Mouse (Mus musculus) Patski (cell line): ENCODE measurements around the gene Magix. TPM values are rescaled to one million over a fixed set of nuclear protein-coding genes. Genes with fewer than 3 reads are reported as not detected.
A peak's percentile ranks its signal among the peaks of the same experiment; 100 is the strongest.
"Not testable (repeated sequence)": the region's sequence is repeated elsewhere in the genome, so short reads cannot be mapped to it uniquely, and the experiment has no call there.

Experiments used
- ATAC-seq: fragments of 100-300 bp; one replicate; pipeline ENCODE4 v1.8.0; 2021
- CTCF ChIA-PET: fragments of 350-600 bp; sonication (Branson Sonifier 250); formaldehyde crosslinking; loops from one replicate; lab custom pipeline; 2022; ENCODE audit warnings: inconsistent platforms; lab: Charles Lee
- POLR2A ChIA-PET: fragments of 350-600 bp; sonication (Branson Sonifier 250); formaldehyde crosslinking; loops from one replicate; lab custom pipeline; 2022; ENCODE audit warnings: antibody characterized with exemption, inconsistent platforms; lab: Charles Lee
- DNase-seq: peaks from one replicate; pipeline ENCODE4 v3.0.0-alpha.2; 2011; ENCODE audit warnings: low read depth, low spot score
- H3K27me3 ChIP-seq: fragments of 371-371 bp; one replicate; pipeline ENCODE4 v1.5.1; 2021
- CTCF ChIP-seq: fragments of 100-300 bp; IDR thresholded peaks from one replicate; pipeline ENCODE4 v1.5.1; 2021
- in situ Hi-C: fragments of 300-500 bp; cut with MboI; formaldehyde crosslinking; loops from 3 replicates; pipeline ENCODE4 v1.11.1; 2018; ENCODE audit warnings: low pct_unique_long_range_greater_than_20kb, mixed read lengths
- polyA plus RNA-seq: library from polyadenylated mRNA; unstranded; gene quantifications from one replicate; pipeline ENCODE4 v1.2.3, GENCODE M21; 2021

Magix gene
- 0.06 TPM for polyA plus RNA-seq

DNA sequence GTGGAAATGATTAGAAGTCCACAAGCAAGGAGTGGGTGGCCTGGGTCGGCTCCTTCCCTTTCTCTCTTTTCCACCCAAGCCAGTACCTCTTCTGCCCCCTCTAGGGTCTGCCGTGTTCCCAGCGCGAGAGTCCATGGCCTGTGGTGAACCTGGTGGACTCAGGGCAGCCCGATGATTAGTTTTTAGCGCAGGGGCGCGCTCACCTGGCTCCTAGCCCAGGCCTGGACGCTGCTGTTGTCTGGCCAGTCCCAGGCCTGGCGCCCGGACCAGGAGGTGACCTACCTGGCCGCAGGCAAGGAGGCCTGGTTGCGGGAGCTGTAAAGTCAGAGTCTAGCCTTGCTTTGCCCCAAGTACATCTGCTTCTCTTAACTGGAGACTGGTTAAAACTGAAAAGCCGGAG lies at the start of gene Magix:
Gene Magix (minus strand): TSS at position 388 of the 400 bp plus-strand sequence.
- ChIA-PET CTCF (no interaction called here), POLR2A (no interaction called here)
- H3K27me3 ChIP-seq: peaks cover 20% of the 10 kb centered on the region
- ATAC-seq (no peak), DNase-seq (no peak)
- TF ChIP-seq CTCF: no peak
- in situ Hi-C loops: no loop called here

DNA sequence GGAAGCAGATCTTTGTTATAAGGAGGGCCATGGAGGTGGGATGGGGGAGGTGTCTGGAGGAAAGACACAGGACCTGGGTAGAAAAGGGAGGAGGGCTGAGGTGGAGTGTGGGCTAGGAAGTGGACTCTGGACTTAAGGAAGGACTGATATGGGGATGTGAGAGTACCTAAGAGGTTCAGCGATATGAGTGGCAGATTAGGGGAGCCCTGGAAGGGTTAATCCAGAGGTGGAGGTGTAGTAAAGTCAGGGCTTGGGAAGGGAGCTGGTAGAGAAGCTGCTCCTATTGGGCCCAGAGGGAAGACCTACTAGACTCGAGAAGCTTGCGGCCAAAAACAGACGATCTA lies 47.8 kb upstream of the Magix start:
- peaks cover 3% of the 10 kb centered on the region for H3K27me3 ChIP-seq
- TF ChIP-seq CTCF: no peak
- ChIA-PET CTCF (interaction anchor here (1.2 kb wide), 1 partner anchor 65 kb away, joined by 3 read pairs; no protein-coding TSS in a partner anchor), POLR2A (no interaction called here)
- DNase-seq (no peak), ATAC-seq (no peak)
- in situ Hi-C loops: no loop called here

DNA sequence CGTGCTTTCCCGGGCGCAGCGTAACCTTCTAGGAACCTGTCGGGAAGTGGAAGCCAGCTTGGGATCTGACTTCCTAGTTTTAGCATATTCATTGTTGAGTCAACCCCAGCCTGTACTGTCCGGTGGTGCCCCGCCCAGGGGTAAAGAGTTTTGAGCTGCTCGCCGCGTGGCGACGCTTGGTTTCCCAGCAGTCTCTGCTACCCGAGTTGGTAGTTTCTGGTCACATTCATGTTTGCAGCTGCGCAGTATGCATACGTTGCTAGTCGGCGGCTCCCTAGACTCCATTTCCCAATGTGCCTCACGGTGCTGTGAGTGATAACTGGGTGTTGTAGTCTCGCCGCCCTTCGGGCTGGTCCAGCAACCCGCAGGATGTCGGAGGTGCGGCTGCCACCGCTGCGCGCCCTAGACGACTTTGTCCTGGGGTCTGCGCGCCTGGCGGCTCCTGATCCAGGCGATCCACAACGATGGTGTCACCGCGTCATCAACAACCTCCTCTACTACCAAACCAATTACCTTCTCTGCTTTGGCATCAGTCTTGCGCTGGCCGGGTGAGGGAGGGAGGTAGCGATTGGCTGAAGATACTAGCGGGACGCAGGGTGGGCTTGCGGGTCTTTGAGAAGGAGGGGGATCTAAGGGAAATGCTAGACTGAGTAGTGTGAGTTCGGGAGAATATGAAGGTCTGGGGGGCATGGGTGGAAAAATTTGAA lies 47.3 kb upstream of the Magix start, which contains the start of gene Praf2:
Gene Praf2 (plus strand): TSS at position 225 of the 707 bp plus-strand sequence.
- DNase-seq: peak; percentile 53
- POLR2A ChIA-PET: no interaction called here
- ATAC-seq: peak; percentile 81
- in situ Hi-C loops: no loop called here
- H3K27me3 ChIP-seq: peaks cover 3% of the 10 kb centered on the region
- CTCF ChIA-PET: interaction anchor here (1.2 kb wide), 1 partner anchor 65 kb away, joined by 3 read pairs; no protein-coding TSS in a partner anchor
- no peak for TF ChIP-seq CTCF

DNA sequence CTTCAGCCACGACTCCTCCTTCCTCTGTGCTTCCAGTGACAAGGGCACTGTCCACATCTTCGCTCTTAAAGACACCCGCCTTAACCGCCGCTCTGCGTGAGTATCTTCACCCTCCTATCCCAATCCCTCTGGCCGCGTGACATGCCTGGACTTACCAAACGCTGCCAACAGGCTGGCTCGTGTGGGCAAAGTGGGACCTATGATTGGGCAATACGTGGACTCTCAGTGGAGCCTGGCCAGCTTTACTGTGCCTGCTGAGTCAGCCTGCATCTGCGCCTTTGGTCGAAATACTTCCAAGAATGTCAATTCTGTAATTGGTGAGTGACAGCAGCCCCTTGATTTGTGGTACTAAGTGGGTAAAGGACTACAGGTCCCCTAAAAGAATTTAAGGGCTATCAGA lies 46.1 kb upstream of the Magix start:
- ChIA-PET CTCF (no interaction called here), POLR2A (no interaction called here)
- H3K27me3 ChIP-seq: peaks cover 3% of the 10 kb centered on the region
- in situ Hi-C loops: no loop called here
- no peak for TF ChIP-seq CTCF
- DNase-seq (no peak), ATAC-seq (no peak)

DNA sequence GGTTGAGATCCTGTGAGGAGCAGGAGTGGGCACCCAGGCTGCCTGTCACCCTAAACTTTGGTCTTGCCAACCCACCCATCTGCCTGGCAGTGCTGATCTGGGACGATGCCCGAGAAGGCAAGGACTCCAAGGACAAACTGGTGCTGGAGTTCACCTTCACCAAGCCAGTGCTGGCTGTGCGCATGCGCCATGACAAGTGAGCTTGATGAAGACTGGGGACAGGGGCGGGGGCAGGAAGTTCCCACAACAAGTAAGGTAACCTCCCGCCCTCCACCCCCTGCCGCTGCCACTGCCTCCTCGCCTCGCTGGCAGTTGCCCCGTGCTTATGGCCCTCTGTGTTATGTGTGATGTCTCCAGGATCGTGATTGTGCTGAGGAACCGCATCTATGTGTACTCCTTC lies 44.8 kb upstream of the Magix start:
- no peak for DNase-seq
- in situ Hi-C loops: no loop called here
- no peak for ATAC-seq
- POLR2A ChIA-PET: no interaction called here
- peaks cover 3% of the 10 kb centered on the region for H3K27me3 ChIP-seq
- TF ChIP-seq CTCF: no peak
- CTCF ChIA-PET: interaction anchor here (1.5 kb wide), 1 partner anchor 13 kb away, joined by 4 read pairs; no protein-coding TSS in a partner anchor

DNA sequence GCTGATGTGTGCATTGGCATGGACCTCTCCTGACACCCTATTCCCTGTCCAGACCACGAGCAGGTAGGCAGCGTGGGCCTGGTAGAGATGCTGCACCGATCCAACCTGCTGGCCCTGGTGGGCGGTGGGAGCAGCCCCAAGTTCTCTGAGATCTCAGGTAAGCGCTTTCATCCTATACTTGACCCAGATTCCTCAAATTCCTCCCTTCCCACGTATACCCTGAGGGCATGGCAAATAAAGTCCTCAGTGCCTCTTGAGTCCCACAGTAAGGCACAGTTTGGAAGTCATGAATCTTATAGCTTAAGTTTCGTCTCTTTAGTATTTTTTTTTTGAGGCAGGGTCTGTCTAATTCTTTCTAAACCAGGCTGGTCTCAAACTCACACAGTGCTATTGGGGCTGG lies 43.1 kb upstream of the Magix start:
- CTCF ChIA-PET: no interaction called here
- POLR2A ChIA-PET: no interaction called here
- DNase-seq (no peak), ATAC-seq (no peak)
- TF ChIP-seq CTCF: no peak
- peaks cover 3% of the 10 kb centered on the region for H3K27me3 ChIP-seq
- in situ Hi-C loops: no loop called here

DNA sequence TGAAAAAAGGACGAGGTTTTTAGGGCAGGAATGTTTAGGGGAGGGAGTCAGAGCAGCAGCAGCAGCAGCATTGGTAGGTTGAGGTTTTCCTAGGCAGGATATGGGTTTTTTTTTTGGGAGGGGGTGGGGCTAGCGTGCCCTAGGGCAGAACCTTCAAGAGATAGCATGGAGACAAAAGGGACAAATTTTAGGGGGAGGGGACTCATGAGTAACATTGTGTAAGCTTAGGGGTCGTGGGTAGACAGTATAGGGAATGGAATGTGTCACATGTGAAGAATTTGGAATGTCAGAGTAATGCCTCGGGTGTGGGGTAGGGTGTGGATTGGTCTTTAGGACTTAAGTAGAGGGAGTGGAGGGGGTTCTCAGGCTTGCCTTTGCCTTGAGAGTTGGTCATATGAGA lies 41.6 kb upstream of the Magix start:
- in situ Hi-C loops: no loop called here
- H3K27me3 ChIP-seq: peaks cover 5% of the 10 kb centered on the region
- ChIA-PET CTCF (no interaction called here), POLR2A (no interaction called here)
- TF ChIP-seq CTCF: no peak
- DNase-seq (no peak), ATAC-seq (no peak)

DNA sequence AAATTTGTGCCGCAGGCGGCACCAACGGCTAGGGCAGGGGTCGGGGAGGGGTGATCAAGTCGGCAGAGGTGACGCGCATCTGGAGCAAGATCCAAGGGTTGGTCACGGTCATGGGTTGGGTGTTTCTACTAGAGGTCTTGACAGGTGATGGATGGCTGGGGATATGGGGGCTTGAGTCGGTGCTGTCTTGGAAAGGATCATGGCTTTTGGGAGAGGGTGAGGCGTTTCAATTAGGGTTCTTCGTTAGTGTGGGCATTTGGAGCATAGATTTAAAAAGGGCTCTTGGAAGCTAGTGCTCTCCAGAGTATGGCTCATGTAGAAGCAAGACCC lies 41.2 kb upstream of the Magix start:
- ChIA-PET CTCF (no interaction called here), POLR2A (no interaction called here)
- peaks cover 5% of the 10 kb centered on the region for H3K27me3 ChIP-seq

DNA sequence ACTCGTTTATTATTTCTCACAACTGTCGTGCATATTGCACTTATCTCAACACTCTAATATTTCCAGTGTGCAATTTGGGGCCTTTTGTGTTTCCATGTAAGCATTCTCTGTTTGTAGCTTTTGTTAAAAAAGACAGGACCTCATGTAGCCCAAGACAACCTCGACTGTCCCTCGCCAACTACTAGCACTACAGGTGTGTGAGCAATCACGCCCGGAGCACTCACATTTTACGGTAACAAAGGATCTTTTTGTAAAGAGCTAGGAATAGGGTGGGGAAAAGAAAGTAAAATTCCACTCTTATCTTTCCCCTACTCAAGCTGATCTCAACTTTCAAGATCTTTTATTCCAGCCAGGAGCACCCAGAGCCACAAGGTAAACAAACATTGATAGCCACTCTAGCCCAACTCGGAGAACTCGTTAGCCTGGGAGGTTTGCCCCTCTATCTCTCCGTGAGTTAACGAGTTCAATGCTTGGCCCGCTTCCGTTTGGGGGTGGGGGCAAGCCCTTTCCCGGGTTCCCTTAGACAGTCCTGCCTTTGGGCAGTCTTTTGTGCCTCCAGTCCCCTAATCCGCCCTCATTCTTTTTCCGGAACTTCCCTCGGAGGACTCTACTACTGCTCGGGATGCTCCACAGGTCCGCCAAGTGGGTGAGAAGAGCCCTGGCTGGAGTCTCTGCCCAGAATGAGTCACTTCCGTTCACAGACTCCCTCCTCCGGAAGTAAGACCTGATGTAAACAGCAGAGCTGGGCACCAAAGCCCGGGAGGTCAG lies 40.6 kb upstream of the Magix start, which contains the start of gene Gm45208:
Gene Gm45208 (plus strand): TSS at position 732 of the 768 bp plus-strand sequence.
- H3K27me3 ChIP-seq: peaks cover 5% of the 10 kb centered on the region
- ATAC-seq: peak; percentile 84
- CTCF ChIA-PET: no interaction called here
- DNase-seq: peak; percentile 38
- POLR2A ChIA-PET: interaction anchor here (0.5 kb wide), 1 partner anchor 66 kb away, joined by 3 read pairs; no protein-coding TSS in a partner anchor
- TF ChIP-seq CTCF: no peak
- in situ Hi-C loops: no loop called here

More for the DNA sequence above, 41.2 kb upstream of the Magix start:
- peak; percentile 5 for ATAC-seq
- TF ChIP-seq CTCF: no peak
- in situ Hi-C loops: no loop called here
- DNase-seq: no peak

DNA sequence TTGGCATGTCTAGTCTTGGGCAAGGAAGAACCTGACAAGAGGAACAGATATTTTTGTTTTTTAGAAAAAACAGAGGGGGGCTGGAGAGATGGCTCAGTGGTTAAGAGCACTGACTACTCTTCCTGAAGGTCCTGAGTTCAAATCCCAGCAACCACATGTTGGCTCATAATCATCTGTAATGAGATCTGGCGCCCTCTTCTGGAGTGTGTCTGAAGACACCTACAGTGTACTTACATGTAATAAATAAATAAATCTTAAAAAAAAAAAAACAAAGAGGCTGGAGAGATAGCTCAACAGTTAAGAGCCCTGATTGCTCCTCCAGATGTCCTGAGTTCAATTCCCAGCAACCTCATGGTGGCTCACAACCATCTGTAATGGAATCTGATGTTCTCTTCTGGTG lies 35.0 kb upstream of the Magix start:
- POLR2A ChIA-PET, H3K27me3 ChIP-seq, ATAC-seq, in situ Hi-C loops, DNase-seq: not testable (repeated sequence)
- CTCF ChIA-PET: interaction anchor here (1.8 kb wide), 1 partner anchor 46 kb away, joined by 3 read pairs; no protein-coding TSS in a partner anchor

DNA sequence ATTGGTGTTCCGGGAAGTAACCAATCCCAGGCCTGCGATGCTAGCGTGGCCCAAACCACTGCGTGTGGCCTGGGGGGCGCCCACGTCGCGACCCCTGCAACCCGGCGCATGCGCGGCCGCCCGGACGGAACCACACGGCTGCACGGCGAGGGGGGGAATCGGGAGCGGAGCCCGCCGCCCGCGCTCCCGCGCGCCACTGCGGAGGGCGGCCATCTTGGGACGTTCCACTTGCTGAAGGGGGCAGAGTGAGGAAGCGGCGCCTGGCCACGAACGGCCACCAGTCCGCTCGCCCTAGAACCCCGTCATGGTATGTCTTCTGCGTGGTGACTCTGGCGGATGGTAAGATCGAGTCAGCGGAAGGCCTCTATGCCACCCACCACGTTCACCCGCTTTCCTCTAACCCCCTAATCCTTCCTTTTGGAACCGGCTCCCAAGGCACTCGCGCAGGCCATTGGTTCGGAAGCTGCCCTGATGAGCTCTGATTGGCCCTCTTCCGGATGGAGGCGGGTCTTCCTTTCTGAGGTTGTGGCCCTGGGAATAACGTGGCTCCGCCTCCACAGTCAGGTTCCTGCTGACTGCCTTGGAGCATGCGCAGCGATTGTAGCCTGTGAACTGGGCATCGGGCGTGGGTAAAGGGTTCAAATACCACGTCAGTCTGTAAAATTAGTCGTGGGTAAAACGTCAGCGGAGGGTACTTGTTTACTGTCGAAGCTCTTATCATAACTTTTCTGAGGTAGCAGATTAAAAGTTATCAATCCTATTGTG lies 33.3 kb upstream of the Magix start, which contains the start of gene Wdr45:
Gene Wdr45 (plus strand): TSS at position 199 of the 765 bp plus-strand sequence.
- POLR2A ChIA-PET: interaction anchor here (0.7 kb wide), 1 partner anchor 32 kb away, joined by 3 read pairs; no protein-coding TSS in a partner anchor

DNA sequence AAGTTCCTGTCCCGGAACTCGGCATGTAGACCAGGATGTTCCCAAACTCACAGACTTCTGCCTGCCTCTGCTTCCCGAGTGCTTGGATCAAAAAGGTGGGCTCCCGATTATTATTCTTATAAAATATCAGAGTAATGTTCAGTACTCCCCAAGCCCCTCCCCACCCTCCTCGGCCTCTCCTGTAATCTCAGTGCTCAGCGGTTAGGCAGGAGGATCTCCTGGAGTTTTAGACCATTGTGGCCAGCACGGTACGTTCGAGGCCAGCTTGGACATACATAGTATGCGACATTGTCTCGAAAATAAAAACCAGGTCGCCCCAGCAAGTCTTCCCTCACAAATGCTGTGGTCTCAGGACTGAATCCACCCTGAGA lies 32.7 kb upstream of the Magix start:
- H3K27me3 ChIP-seq, ATAC-seq, in situ Hi-C loops, POLR2A ChIA-PET, CTCF ChIA-PET, DNase-seq: not testable (repeated sequence)

More for the DNA sequence above, 33.3 kb upstream of the Magix start, which contains the start of gene Wdr45:
- in situ Hi-C loops, CTCF ChIA-PET, H3K27me3 ChIP-seq: not testable (repeated sequence)
- DNase-seq (peak; percentile 55), ATAC-seq (peak; percentile 95)
